Mouse (Mus musculus) embryonic facial prominence, embryonic 13.5 days (tissue): ENCODE data around the gene Rnasek. TPM values are rescaled to one million over a fixed set of nuclear protein-coding genes. Genes with fewer than 3 reads are reported as not detected.

Experiments
- ATAC-seq: fragments of 200-750 bp; cut with Nextera tagmentation; 2 replicates; pipeline ENCODE4 v1.8.0; 2017; ENCODE audit warnings: low read depth; ENCODE audit not compliant: insufficient number of reproducible peaks, insufficient read depth, low FRiP score, low TSS enrichment
- H3K27ac ChIP-seq: fragments of 300-500 bp; sonication (generic); 2 replicates; pipeline ENCODE4 v1.5.1; 2015; ENCODE audit warnings: moderate library complexity, mild to moderate bottlenecking, inconsistent platforms
- H3K27me3 ChIP-seq: fragments of 300-500 bp; sonication (generic); 2 replicates; pipeline ENCODE4 v1.6.1; 2015; ENCODE audit warnings: mild to moderate bottlenecking, inconsistent platforms
- H3K36me3 ChIP-seq: fragments of 300-500 bp; sonication (generic); 2 replicates; pipeline ENCODE4 v1.6.1; 2015; ENCODE audit warnings: mild to moderate bottlenecking, inconsistent platforms
- H3K4me1 ChIP-seq: fragments of 300-500 bp; sonication (generic); 2 replicates; pipeline ENCODE4 v1.6.1; 2015; ENCODE audit warnings: inconsistent platforms
- H3K4me2 ChIP-seq: fragments of 300-500 bp; sonication (generic); 2 replicates; pipeline ENCODE4 v1.6.1; 2015; ENCODE audit warnings: moderate library complexity, mild to moderate bottlenecking, inconsistent platforms
- H3K4me3 ChIP-seq: fragments of 300-500 bp; sonication (generic); 2 replicates; pipeline ENCODE4 v1.5.1; 2015; ENCODE audit warnings: mild to moderate bottlenecking, inconsistent platforms
- H3K9ac ChIP-seq: fragments of 300-500 bp; sonication (generic); 2 replicates; pipeline ENCODE4 v1.6.1; 2015; ENCODE audit warnings: mild to moderate bottlenecking, inconsistent platforms
- H3K9me3 ChIP-seq: fragments of 300-500 bp; sonication (generic); 2 replicates; pipeline ENCODE4 v1.6.1; 2016; ENCODE audit warnings: inconsistent platforms
- WGBS: fragments of 180-500 bp; shearing (Covaris S2); methylation state at CpG from one replicate; pipeline ENCODE4 v1.1.7; 2015; ENCODE audit warnings: mixed read lengths; 5-methylcytosine and 5-hydroxymethylcytosine counted together
- microRNA counts: library from miRNA; unstranded; fragments of <30 nt; microRNA quantifications from one replicate; lab custom pipeline; 2016
- microRNA-seq: library from miRNA; unstranded; fragments of <30 nt; microRNA quantifications from one replicate; pipeline ENCODE4, GENCODE M21; 2016
- polyA plus RNA-seq: library from polyadenylated mRNA; unstranded; fragments of >200 nt; fragmentation: Nextera tagmentation; extraction: Ambion mirVana; gene quantifications from 2 replicates; pipeline ENCODE4 v1.2.1, GENCODE M21; 2015

Gene Rnasek
- polyA plus RNA-seq, 1 experiment from 2014 or later: 168 TPM

DNA sequence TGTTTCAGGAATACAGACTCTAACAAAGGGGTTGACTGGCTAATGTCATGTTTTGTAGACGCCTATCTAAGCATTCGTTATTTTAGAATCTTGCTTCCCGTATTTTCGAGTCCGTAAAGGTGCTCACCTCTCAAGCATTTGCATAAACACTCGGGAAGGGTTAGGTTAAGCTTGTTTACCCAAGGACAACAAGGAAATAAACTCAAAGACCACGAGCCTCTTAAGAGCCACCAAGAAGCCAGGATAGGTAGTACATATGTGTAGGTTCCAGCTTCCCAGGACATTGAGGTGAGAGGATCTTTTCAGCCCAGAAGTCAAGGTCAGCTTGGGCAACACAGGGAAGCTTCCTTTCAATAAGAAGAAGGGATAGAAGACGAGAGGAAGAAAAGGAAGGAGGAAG lies 40.5 kb downstream of the Rnasek start:
- Histone ChIP-seq H3K9me3 (no peaks in the 10 kb centered on the region), H3K4me1 (peaks cover 11% of the 10 kb centered on the region; the same call in 1 of the 2 replicates), H3K9ac (no peak overlapping the region), H3K4me3 (no peak overlapping the region), H3K4me2 (no peak overlapping the region), H3K27ac (no peak overlapping the region), H3K36me3 (no peaks in the 10 kb centered on the region), H3K27me3 (no peaks in the 10 kb centered on the region)
- 76% methylated on average over 8 of the region's 8 CpGs for WGBS
- ATAC-seq: no peak

DNA sequence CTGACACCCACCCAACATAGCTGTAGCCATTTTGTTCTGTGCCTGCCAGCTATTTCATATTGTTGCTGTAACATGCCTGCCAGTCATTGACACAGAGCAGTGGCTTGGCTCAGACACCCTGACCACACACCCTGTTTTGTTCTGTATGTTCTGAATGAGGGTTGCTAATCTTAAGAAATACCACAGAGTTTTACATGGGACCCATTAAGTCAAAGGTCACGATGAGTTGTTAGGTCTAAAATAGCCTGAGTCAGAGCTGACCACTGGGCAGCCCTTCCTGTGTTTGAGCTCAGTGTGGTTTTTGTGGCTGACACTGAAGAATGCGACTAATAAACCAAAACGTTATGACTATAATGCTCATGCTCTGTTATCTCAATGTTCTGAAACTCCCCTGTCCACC lies 41.3 kb downstream of the Rnasek start:
- no peaks in the 10 kb centered on the region for H3K9me3 ChIP-seq
- 86% methylated on average over 3 of the region's 3 CpGs for WGBS
- ATAC-seq: no peak
- no peak overlapping the region for H3K9ac ChIP-seq
- H3K27me3 ChIP-seq: no peaks in the 10 kb centered on the region
- H3K4me3 ChIP-seq: no peak overlapping the region
- H3K36me3 ChIP-seq: no peaks in the 10 kb centered on the region
- H3K4me2 ChIP-seq: no peak overlapping the region
- no peak overlapping the region for H3K27ac ChIP-seq
- peaks cover 17% of the 10 kb centered on the region for H3K4me1 ChIP-seq

DNA sequence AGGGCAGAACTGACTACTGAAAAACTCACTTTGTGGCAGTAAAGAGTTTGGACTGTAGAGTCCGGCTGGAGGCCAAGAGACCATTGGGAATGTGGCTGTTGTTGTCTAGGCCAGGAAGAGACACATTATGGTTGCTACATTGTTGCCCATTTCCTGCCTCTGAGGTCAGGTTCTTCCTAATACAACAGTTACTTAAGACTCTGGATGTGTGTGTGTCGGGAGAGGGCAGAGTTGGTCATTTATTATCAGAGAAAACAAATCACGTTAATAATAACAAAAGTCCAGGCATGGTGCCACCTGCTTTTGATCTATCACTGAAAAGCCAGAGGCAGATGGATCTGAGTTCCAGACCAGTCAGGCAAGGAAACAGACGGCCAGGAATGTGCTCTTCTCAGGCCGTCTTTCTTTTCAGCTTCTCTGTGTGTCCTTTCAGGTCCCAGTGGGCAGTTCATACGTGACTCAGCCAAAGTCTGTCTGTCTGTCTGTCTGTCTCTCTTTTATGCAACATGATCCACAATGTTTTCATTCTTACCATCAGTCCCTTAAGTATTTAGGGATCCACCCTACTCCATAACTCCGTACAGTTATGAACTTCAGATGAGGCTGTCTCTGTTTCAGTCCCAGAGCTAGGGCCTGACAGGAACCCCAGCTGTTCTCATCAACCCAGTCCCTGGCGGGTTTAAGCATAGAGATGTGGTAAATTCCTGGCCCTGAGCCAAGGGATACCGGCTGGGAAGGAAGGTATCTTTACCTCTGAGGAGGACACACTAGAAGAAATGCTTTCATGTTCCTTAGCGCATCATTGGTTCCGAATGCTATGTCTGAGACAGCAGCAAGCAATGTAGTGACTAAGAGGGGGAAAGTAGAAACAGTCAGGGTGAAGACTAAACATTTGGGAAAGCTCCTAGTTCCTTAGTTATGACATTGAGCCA lies 46.0 kb downstream of the Rnasek start:
- 43% methylated on average over 11 of the region's 11 CpGs for WGBS
- Histone ChIP-seq H3K9me3 (no peaks in the 10 kb centered on the region), H3K27me3 (no peaks in the 10 kb centered on the region), H3K27ac (no peak overlapping the region), H3K36me3 (no peaks in the 10 kb centered on the region), H3K9ac (no peak overlapping the region), H3K4me3 (no peak overlapping the region), H3K4me1 (peaks cover 9% of the 10 kb centered on the region), H3K4me2 (no peak overlapping the region)
- ATAC-seq: no peak

DNA sequence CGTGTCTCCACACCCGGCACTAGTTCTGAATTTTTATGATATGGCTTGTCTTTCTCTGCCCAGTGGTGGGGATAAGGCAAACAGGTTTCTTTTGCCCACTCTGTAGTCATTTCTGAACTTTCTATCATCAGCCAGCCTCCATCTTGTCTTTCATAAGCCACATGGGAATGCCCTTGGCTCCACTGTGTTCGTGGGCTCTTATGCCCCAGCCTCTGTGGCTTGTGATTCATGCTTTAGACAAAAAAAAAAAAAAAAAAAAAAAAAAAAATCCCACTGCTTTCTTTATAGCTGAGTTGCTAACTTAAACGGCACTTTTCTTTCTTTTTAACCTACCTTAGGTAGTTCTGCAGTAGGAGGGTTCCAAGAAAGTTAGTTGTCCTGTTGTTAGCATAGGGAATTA lies 47.5 kb downstream of the Rnasek start:
- Histone ChIP-seq H3K4me1 (peaks cover 6% of the 10 kb centered on the region), H3K27me3 (no peaks in the 10 kb centered on the region), H3K9me3 (no peaks in the 10 kb centered on the region), H3K4me2 (no peak overlapping the region), H3K27ac (no peak overlapping the region), H3K4me3 (no peak overlapping the region), H3K9ac (no peak overlapping the region), H3K36me3 (no peaks in the 10 kb centered on the region)
- no peak for ATAC-seq
- 72% methylated on average over 4 of the region's 4 CpGs for WGBS

DNA sequence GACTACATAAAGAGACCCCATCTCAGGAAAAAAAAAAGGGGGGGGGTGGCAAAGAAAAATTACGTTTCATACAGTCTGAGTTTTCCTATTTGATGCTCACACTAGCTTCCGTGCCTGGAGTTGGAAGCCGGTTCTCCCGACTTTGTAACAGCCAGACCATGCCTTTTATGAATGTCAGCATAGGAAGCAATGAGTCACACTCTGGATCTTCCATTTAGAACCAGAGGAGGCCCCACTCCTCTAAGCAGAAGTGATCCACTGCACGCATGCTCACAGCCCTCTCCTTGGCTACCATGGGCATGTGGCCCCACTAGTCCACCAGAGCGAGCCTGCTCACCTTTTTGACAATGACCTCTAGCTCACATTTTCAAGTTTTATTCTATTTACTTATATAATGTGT lies 48.5 kb downstream of the Rnasek start:
- H3K27ac ChIP-seq: no peak overlapping the region
- no peak overlapping the region for H3K4me3 ChIP-seq
- 81% methylated on average over 6 of the region's 6 CpGs for WGBS
- H3K4me1 ChIP-seq: peaks cover 6% of the 10 kb centered on the region
- no peaks in the 10 kb centered on the region for H3K36me3 ChIP-seq
- H3K9me3 ChIP-seq: no peaks in the 10 kb centered on the region
- no peak for ATAC-seq
- H3K27me3 ChIP-seq: no peaks in the 10 kb centered on the region
- H3K4me2 ChIP-seq: no peak overlapping the region
- no peak overlapping the region for H3K9ac ChIP-seq

DNA sequence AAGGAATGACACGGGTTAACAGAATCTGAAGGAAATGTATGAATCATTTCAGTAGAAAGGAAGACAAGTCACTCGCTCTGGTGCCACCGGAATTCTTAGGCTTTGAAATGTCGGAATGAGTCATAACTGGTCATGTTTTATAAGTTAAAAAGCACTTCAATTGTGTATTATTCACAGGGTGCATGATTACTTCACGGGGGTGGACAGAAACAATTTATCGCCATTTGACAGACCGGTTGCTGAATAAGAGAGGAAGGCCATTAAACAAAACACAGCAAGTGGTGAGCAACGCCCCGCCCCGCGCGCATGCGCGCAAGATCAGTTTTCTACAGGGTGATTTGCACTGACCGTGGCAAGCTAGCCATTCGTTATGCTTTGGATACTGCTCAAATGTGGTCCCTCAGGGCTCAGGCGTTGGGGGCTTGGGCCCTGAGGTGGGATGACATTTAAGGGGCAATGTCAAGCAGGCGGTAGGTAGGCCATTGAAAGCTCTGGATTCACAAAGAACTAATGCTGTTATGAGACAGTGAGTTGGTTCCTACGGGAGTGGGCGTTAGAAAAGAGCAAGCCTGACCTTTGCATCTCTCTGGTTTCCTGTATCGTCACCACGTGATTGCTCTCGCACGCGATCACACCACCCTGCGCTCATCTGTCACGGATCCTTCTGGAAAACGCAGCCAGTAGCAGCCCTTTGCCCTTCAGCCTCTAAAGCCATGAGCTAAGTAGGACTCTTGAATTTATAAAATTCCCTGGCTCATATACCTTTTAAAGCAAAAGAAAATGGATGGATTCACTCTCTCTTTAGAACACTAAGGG lies 50.1 kb downstream of the Rnasek start:
- Histone ChIP-seq H3K4me1 (peaks cover 6% of the 10 kb centered on the region), H3K36me3 (no peaks in the 10 kb centered on the region), H3K9me3 (no peaks in the 10 kb centered on the region), H3K9ac (no peak overlapping the region), H3K27ac (no peak overlapping the region), H3K4me3 (no peak overlapping the region), H3K4me2 (no peak overlapping the region), H3K27me3 (no peaks in the 10 kb centered on the region)
- no peak for ATAC-seq
- WGBS: 81% methylated on average over 28 of the region's 28 CpGs

MicroRNA genes within 50 kb of the gene (microRNA counts, 519-probe panel; counts per million panel counts)
- microRNA mmu-miR-195 (lab: Ali Mortazavi, UCI) (236 counts per million, percentile 44 among the panel's probes with 10 or more counts), microRNA mmu-miR-497 (lab: Ali Mortazavi, UCI) (1,964 counts per million, percentile 51 among the panel's probes with 10 or more counts)

Small RNA genes lying within 50 kb of the gene (microRNA-seq; reads per million reads assigned to microRNA genes)
- gene Mir195a (1,000 reads per million, percentile 76 among the genes with 10 or more reads in this experiment), gene Mir497 (not detected), gene Mir497b (not detected)

Other genes starting within 250 kb of the Rnasek start
- 511 and 542 TPM in 2 replicates for gene Gabarap, start 248.7 kb downstream of the Rnasek start, polyA plus RNA-seq
- gene Phf23, start 244.1 kb downstream of the Rnasek start, polyA plus RNA-seq: 87.8 and 93.3 TPM in 2 replicates
- gene Dvl2, start 239.2 kb downstream of the Rnasek start, polyA plus RNA-seq: 55.0 and 56.8 TPM in 2 replicates
- 78.2 and 82.3 TPM in 2 replicates for gene Acadvl, start 224.4 kb downstream of the Rnasek start, polyA plus RNA-seq
- gene Dlg4, start 222.9 kb downstream of the Rnasek start, polyA plus RNA-seq: 13.1 and 13.5 TPM in 2 replicates
- 0.24 and 0.47 TPM in 2 replicates for gene Asgr1, start 185.8 kb downstream of the Rnasek start, polyA plus RNA-seq
- not detected in 2 replicates for gene Asgr2, start 147.2 kb downstream of the Rnasek start, polyA plus RNA-seq
- gene Mgl2, start 109.5 kb downstream of the Rnasek start, polyA plus RNA-seq: 0.25 and 0.50 TPM in 2 replicates
- 1.3 TPM in 2 replicates for gene Clec10a, start 83.6 kb downstream of the Rnasek start, polyA plus RNA-seq
- gene Slc16a11, start 27.1 kb downstream of the Rnasek start, polyA plus RNA-seq: 1.9 and 3.5 TPM in 2 replicates
- 9.8 and 13.0 TPM in 2 replicates for gene Slc16a13, start 18.8 kb downstream of the Rnasek start, polyA plus RNA-seq
- 11.1 and 11.3 TPM in 2 replicates for gene Bcl6b, start 10.0 kb downstream of the Rnasek start, polyA plus RNA-seq
- 188 and 200 TPM in 2 replicates for gene 0610010K14Rik, start 1.9 kb downstream of the Rnasek start, polyA plus RNA-seq
- 11.7 and 13.9 TPM in 2 replicates for gene Gm21988, start within 50 bp of the Rnasek start, polyA plus RNA-seq
- gene Alox12, start 15.5 kb upstream of the Rnasek start, polyA plus RNA-seq: 6.7 and 7.6 TPM in 2 replicates
- gene Alox12e, start 82.8 kb upstream of the Rnasek start, polyA plus RNA-seq: 0.32 and 0.67 TPM in 2 replicates
- gene Alox15, start 112.2 kb upstream of the Rnasek start, polyA plus RNA-seq: 0.87 and 1.3 TPM in 2 replicates
- 37.1 and 42.1 TPM in 2 replicates for gene Pelp1, start 170.2 kb upstream of the Rnasek start, polyA plus RNA-seq
- gene Arrb2, start 192.8 kb upstream of the Rnasek start, polyA plus RNA-seq: 18.1 and 19.4 TPM in 2 replicates
- 40.8 and 44.7 TPM in 2 replicates for gene Med11, start 212.1 kb upstream of the Rnasek start, polyA plus RNA-seq
- gene Zmynd15, start 219.6 kb upstream of the Rnasek start, polyA plus RNA-seq: 0.59 and 0.78 TPM in 2 replicates
- gene Cxcl16, start 220.1 kb upstream of the Rnasek start, polyA plus RNA-seq: 2.4 and 2.6 TPM in 2 replicates